Mouse (Mus musculus): ENCODE results near the gene 4921524J17Rik.

DNA sequence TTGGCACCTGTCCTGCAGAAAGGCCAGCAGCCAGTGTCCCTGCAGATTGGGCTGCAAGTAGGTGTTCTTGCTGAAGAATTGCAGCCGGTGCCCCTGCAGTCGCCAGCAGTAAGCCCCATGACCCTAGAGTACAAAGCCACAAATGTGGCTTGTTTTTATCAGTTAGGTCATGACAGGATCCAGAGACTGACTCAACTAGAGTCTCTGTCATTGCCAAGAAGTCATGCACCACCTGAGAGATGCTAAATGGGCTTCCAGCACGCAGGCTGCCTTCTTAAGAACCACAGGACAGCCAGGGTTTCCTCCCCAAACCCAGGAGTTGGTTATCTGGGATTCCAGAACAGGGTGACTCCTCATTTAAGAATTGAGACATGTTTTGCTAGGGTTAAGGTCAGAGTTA lies 37.6 kb downstream of the 4921524J17Rik start:
- TF ChIP-seq CTCF (IDR thresholded peaks at IDR 0.05) (no peak), EP300 (IDR thresholded peaks at IDR 0.05; ENCODE audit: insufficient read depth, low read depth, low read length) (no peak)
